Mouse (Mus musculus): ENCODE data around the gene Pfdn5. TPM values are rescaled to one million over a fixed set of nuclear protein-coding genes. Genes with fewer than 3 reads are reported as not detected.
"Not testable (repeated sequence)": the region's sequence is repeated elsewhere in the genome, so short reads cannot be mapped to it uniquely, and the experiment has no call there.

Pfdn5 gene
- polyA plus RNA-seq, 1 experiment from 2014 or later: 474 TPM

GRCm38 (mm10) chr15:102302542-102302941, 23.4 kb upstream of the Pfdn5 start:
- H3K9me3 ChIP-seq: no peaks in the 10 kb centered on the region
- no peaks in the 10 kb centered on the region for H3K27me3 ChIP-seq
- no peak overlapping the region for H3K27ac ChIP-seq
- 96% methylated on average over 6 of the region's 6 CpGs for WGBS
- no peak overlapping the region for H3K4me3 ChIP-seq (replicated peaks)
- H3K4me1 ChIP-seq (replicated peaks): no peaks in the 10 kb centered on the region
- peaks cover 57% of the 10 kb centered on the region for H3K36me3 ChIP-seq
- H3K9ac ChIP-seq (replicated peaks): no peak overlapping the region
- no peak for ATAC-seq
- H3K4me2 ChIP-seq (replicated peaks): no peak overlapping the region

- Histone ChIP-seq H3K4me3 (replicated peaks) (no peak overlapping the region), H3K4me2 (replicated peaks) (no peak overlapping the region), H3K27ac (no peak overlapping the region), H3K27me3 (no peaks in the 10 kb centered on the region), H3K36me3 (peaks cover 61% of the 10 kb centered on the region), H3K9me3 (no peaks in the 10 kb centered on the region), H3K4me1 (replicated peaks) (no peaks in the 10 kb centered on the region), H3K9ac (replicated peaks) (no peak overlapping the region)
- WGBS: 89% methylated on average over 9 of the region's 9 CpGs
- ATAC-seq: no peak
Measured at GRCm38 (mm10) chr15:102308717-102309116, 17.2 kb upstream of the Pfdn5 start.

GRCm38 (mm10) chr15:102310074-102310845, 15.7 kb upstream of the Pfdn5 start:
- Histone ChIP-seq H3K4me3 (replicated peaks) (no peak overlapping the region), H3K27ac (no peak overlapping the region), H3K9ac (replicated peaks) (no peak overlapping the region), H3K27me3 (no peaks in the 10 kb centered on the region), H3K4me2 (replicated peaks) (no peak overlapping the region), H3K9me3 (no peaks in the 10 kb centered on the region), H3K4me1 (replicated peaks) (no peaks in the 10 kb centered on the region), H3K36me3 (peaks cover 62% of the 10 kb centered on the region)
- 88% methylated on average over 10 of the region's 10 CpGs for WGBS
- ATAC-seq: no peak

DNA sequence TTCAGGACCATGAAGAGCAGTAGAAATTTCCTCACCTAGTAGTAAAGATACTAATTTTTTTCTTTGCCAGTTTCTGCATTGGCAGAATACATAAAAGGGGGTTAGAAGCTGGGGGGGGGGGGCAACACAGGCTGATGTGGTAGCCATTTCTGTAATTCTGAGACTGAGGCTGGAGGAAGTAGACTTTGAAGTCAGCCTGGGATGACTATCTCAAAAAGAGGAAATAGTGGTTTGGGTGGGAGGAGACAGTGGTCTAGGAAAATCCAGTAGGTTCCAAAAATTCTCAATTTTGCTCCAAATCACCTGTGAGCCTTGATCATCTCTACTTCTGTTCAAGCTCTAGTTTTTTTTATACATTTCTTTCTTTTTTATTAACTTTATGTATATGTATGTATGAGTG, 14.4 kb upstream of the Pfdn5 start:
- Histone ChIP-seq H3K27me3 (no peaks in the 10 kb centered on the region), H3K4me3 (replicated peaks) (no peak overlapping the region), H3K9ac (replicated peaks) (no peak overlapping the region), H3K36me3 (peaks cover 56% of the 10 kb centered on the region), H3K27ac (no peak overlapping the region), H3K9me3 (no peaks in the 10 kb centered on the region), H3K4me2 (replicated peaks) (no peak overlapping the region), H3K4me1 (replicated peaks) (no peaks in the 10 kb centered on the region)
- no peak for ATAC-seq

- 95% methylated on average over 8 of the region's 8 CpGs for WGBS
- Histone ChIP-seq H3K4me2 (replicated peaks) (no peak overlapping the region), H3K4me3 (replicated peaks) (no peak overlapping the region), H3K27me3 (no peaks in the 10 kb centered on the region), H3K4me1 (replicated peaks) (no peaks in the 10 kb centered on the region), H3K27ac (no peak overlapping the region), H3K9me3 (no peaks in the 10 kb centered on the region), H3K9ac (replicated peaks) (no peak overlapping the region), H3K36me3 (peaks cover 49% of the 10 kb centered on the region)
- no peak for ATAC-seq
Measured at GRCm38 (mm10) chr15:102315292-102315691, 10.6 kb upstream of the Pfdn5 start.

GRCm38 (mm10) chr15:102316263-102316662, 9.7 kb upstream of the Pfdn5 start:
- WGBS: 86% methylated on average over 6 of the region's 6 CpGs
- H3K36me3 ChIP-seq: peaks cover 55% of the 10 kb centered on the region
- no peak overlapping the region for H3K27ac ChIP-seq
- H3K4me1 ChIP-seq (replicated peaks): no peaks in the 10 kb centered on the region
- no peak overlapping the region for H3K4me2 ChIP-seq (replicated peaks)
- no peak overlapping the region for H3K4me3 ChIP-seq (replicated peaks)
- H3K9ac ChIP-seq (replicated peaks): no peak overlapping the region
- no peaks in the 10 kb centered on the region for H3K9me3 ChIP-seq
- 0 out of 2 replicates have a peak, but pooled peaks have one; percentile 40 for ATAC-seq
- H3K27me3 ChIP-seq: no peaks in the 10 kb centered on the region

- Histone ChIP-seq H3K4me2 (replicated peaks) (peak overlapping the region; percentile 76), H3K27me3 (no peaks in the 10 kb centered on the region), H3K4me1 (replicated peaks) (peaks cover 16% of the 10 kb centered on the region), H3K9me3 (no peaks in the 10 kb centered on the region), H3K36me3 (peaks cover 56% of the 10 kb centered on the region), H3K4me3 (replicated peaks) (0 out of 2 replicates have a peak overlapping the region, but pooled peaks have one; percentile 11), H3K27ac (no peak overlapping the region), H3K9ac (replicated peaks) (no peak overlapping the region)
- WGBS: 73% methylated on average over 12 of the region's 12 CpGs
- ATAC-seq: no peak
Measured at GRCm38 (mm10) chr15:102324654-102325473, 1.1 kb upstream of the Pfdn5 start.

GRCm38 (mm10) chr15:102326892-102327291, 976 bp downstream of the Pfdn5 start:
- peaks cover 48% of the 10 kb centered on the region for H3K36me3 ChIP-seq
- WGBS: 74% methylated on average over 8 of the region's 8 CpGs
- H3K4me2 ChIP-seq (replicated peaks): peak overlapping the region; percentile 76
- no peak for ATAC-seq
- no peak overlapping the region for H3K27ac ChIP-seq
- peak overlapping the region; percentile 94 for H3K4me3 ChIP-seq (replicated peaks)
- peak overlapping the region; percentile 91 for H3K9ac ChIP-seq (replicated peaks)
- no peaks in the 10 kb centered on the region for H3K9me3 ChIP-seq
- no peaks in the 10 kb centered on the region for H3K27me3 ChIP-seq
- peaks cover 21% of the 10 kb centered on the region for H3K4me1 ChIP-seq (replicated peaks)

DNA sequence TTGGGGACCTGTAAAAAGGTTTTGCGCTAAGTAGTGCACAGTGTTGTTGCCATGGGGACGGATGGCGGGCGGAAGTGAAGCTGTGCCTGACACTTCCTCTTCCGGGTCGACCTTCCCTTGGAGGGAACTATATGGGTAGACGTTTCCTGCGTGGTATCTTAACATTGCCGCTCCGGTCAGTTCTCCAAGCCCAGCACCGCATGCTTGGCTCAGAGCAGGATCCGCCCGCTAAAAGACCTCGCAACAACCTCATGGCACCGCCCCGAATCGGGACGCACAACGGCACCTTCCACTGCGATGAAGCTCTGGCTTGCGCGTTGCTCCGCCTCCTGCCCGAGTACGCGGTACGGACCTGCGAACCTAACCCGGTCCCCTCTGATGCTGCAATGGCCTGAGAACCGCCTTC, 5.7 kb downstream of the Pfdn5 start, which contains the start of gene Myg1:
Myg1 (plus strand) TSS at position 100 of the 406 bp plus-strand sequence.
- ATAC-seq: peak; percentile 96
- H3K9ac ChIP-seq (replicated peaks): peak within 1 kb of the TSS; percentile 69
- H3K27ac ChIP-seq: peak within 1 kb of the TSS; percentile 67
- H3K4me3 ChIP-seq (replicated peaks): peak within 1 kb of the TSS; percentile 75
- H3K9me3 ChIP-seq: no peaks in the 10 kb centered on the region
- H3K4me2 ChIP-seq (replicated peaks): peak within 1 kb of the TSS; percentile 92
- peaks cover 30% of the 10 kb centered on the region for H3K4me1 ChIP-seq (replicated peaks)
- no peaks in the 10 kb centered on the region for H3K27me3 ChIP-seq
- peaks cover 69% of the 10 kb centered on the region for H3K36me3 ChIP-seq
- 0% methylated on average over 30 of the region's 30 CpGs for WGBS

DNA sequence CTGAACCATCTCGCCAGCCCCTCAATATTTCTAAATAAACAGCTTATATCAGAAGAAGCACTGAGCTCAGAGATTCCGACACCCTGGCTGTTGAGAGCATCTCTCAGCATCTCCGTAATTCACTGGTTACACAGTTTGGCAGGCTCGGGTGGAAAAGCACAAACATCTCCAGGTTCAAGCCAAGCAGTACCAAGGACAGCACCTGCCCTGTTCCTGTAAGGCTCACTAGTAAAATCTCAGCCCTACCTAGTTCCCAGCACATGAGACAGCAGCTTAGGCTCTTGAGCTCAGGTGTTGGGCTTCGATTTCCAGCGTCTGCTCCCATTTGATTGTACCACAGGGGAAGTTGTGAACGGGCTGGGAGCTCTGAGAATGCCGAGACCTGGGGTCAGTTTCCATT, 9.3 kb downstream of the Pfdn5 start:
- Histone ChIP-seq H3K36me3 (peaks cover 78% of the 10 kb centered on the region), H3K27me3 (no peaks in the 10 kb centered on the region)
- 86% methylated on average over 8 of the region's 8 CpGs for WGBS

DNA sequence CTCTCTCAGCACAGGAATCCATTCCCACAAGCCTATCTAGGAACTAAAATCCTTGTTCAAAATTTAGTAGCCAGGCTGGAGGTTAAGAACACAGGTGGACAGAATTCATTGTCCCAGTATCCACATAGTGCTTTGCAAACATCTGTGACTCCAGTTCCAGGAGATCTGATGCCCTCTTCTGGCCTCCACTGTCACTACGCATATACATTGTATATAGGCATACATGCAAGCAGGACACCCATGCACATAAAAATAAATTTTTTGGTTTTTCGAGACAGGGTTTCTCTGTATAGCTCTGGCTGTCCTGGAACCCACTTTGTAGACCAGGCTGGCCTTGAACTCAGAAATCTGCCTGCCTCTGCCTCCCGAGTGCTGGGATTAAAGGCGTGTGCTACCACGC, 10.0 kb downstream of the Pfdn5 start:
- whole genome bisulfite sequencing: 94% methylated on average over 5 of the region's 5 CpGs
- H3K27me3 ChIP-seq; H3K4me3 ChIP-seq (replicated peaks); H3K27ac ChIP-seq; H3K9ac ChIP-seq (replicated peaks); H3K9me3 ChIP-seq; ATAC-seq; H3K4me2 ChIP-seq (replicated peaks): not testable (repeated sequence)
- H3K36me3 ChIP-seq: peaks cover 76% of the 10 kb centered on the region
- peaks cover 19% of the 10 kb centered on the region for H3K4me1 ChIP-seq (replicated peaks)

More for the DNA sequence above, 9.3 kb downstream of the Pfdn5 start:
- peaks cover 19% of the 10 kb centered on the region for H3K4me1 ChIP-seq (replicated peaks)
- no peak overlapping the region for H3K27ac ChIP-seq
- no peaks in the 10 kb centered on the region for H3K9me3 ChIP-seq
- no peak overlapping the region for H3K4me2 ChIP-seq (replicated peaks)
- no peak overlapping the region for H3K4me3 ChIP-seq (replicated peaks)
- no peak for ATAC-seq
- H3K9ac ChIP-seq (replicated peaks): no peak overlapping the region

GRCm38 (mm10) chr15:102336946-102337345, 11.0 kb downstream of the Pfdn5 start:
- 93% methylated on average over 4 of the region's 4 CpGs for WGBS
- H3K4me2 ChIP-seq (replicated peaks): no peak overlapping the region
- ATAC-seq: no peak

More at GRCm38 (mm10) chr15:102336946-102337345, 11.0 kb downstream of the Pfdn5 start:
- no peak overlapping the region for H3K9ac ChIP-seq (replicated peaks)
- peaks cover 76% of the 10 kb centered on the region for H3K36me3 ChIP-seq
- no peaks in the 10 kb centered on the region for H3K27me3 ChIP-seq
- H3K4me3 ChIP-seq (replicated peaks): no peak overlapping the region
- no peaks in the 10 kb centered on the region for H3K9me3 ChIP-seq
- H3K4me1 ChIP-seq (replicated peaks): peaks cover 14% of the 10 kb centered on the region
- no peak overlapping the region for H3K27ac ChIP-seq

Data from midbrain, embryonic 13.5 days (tissue).